Mouse (Mus musculus) neural tube, embryonic 15.5 days (tissue): ENCODE results near the gene Slc16a7. TPM values are rescaled to one million over a fixed set of nuclear protein-coding genes. Genes with fewer than 3 reads are reported as not detected.

Source experiments
- ATAC-seq: fragments of 200-750 bp; cut with Nextera tagmentation; 2 replicates; pipeline ENCODE4 v1.8.0; 2017; ENCODE audit warnings: mild to moderate bottlenecking, moderate TSS enrichment, moderate library complexity; ENCODE audit not compliant: low FRiP score
- H3K27ac ChIP-seq: fragments of 300-500 bp; sonication (generic); replicated peaks from 2 replicates; pipeline ENCODE4 v1.5.1; 2015; ENCODE audit warnings: mild to moderate bottlenecking, inconsistent platforms
- H3K27me3 ChIP-seq: fragments of 300-500 bp; sonication (generic); replicated peaks from 2 replicates; pipeline ENCODE4 v1.6.1; 2015; ENCODE audit warnings: inconsistent platforms
- H3K36me3 ChIP-seq: fragments of 300-500 bp; sonication (generic); 2 replicates; pipeline ENCODE4 v1.6.1; 2015; ENCODE audit warnings: inconsistent platforms
- H3K4me1 ChIP-seq: fragments of 300-500 bp; sonication (generic); 2 replicates; pipeline ENCODE4 v1.6.1; 2015; ENCODE audit warnings: inconsistent platforms
- H3K4me2 ChIP-seq: fragments of 300-500 bp; sonication (generic); 2 replicates; pipeline ENCODE4 v1.6.1; 2015; ENCODE audit warnings: inconsistent platforms, mild to moderate bottlenecking, moderate library complexity
- H3K4me3 ChIP-seq: fragments of 300-500 bp; sonication (generic); replicated peaks from 2 replicates; pipeline ENCODE4 v1.5.1; 2015; ENCODE audit warnings: mild to moderate bottlenecking, inconsistent platforms
- H3K9ac ChIP-seq: fragments of 300-500 bp; sonication (generic); replicated peaks from 2 replicates; pipeline ENCODE4 v1.6.1; 2015; ENCODE audit warnings: mild to moderate bottlenecking, inconsistent platforms
- H3K9me3 ChIP-seq: fragments of 300-500 bp; sonication (generic); replicated peaks from 2 replicates; pipeline ENCODE4 v1.6.1; 2016; ENCODE audit warnings: inconsistent platforms
- WGBS: fragments of 180-500 bp; shearing (Covaris S2); methylation state at CpG from one replicate; pipeline ENCODE4 v1.1.7; 2015; ENCODE audit warnings: mixed read lengths; 5-methylcytosine and 5-hydroxymethylcytosine counted together
- polyA plus RNA-seq: library from polyadenylated mRNA; unstranded; fragments of >200 nt; fragmentation: Nextera tagmentation; extraction: Ambion mirVana; gene quantifications from 2 replicates; pipeline ENCODE4 v1.2.1, GENCODE M21; 2015

The Slc16a7 gene
- polyA plus RNA-seq, 1 experiment from 2014 or later, result 10.0 TPM

GRCm38 (mm10) chr10:125270266-125270665, 119.0 kb downstream of the Slc16a7 start:
- 88% methylated on average over 5 of the region's 5 CpGs for WGBS
- Histone ChIP-seq H3K4me1 (peaks cover 13% of the 10 kb centered on the region; the same call in 1 of the 2 replicates), H3K4me2 (no peak overlapping the region), H3K27ac (no peak overlapping the region), H3K36me3 (no peaks in the 10 kb centered on the region), H3K27me3 (no peaks in the 10 kb centered on the region), H3K4me3 (no peak overlapping the region), H3K9me3 (no peaks in the 10 kb centered on the region), H3K9ac (no peak overlapping the region)
- no peak for ATAC-seq

GRCm38 (mm10) chr10:125266322-125266721, 122.9 kb downstream of the Slc16a7 start:
- Histone ChIP-seq H3K9me3 (no peaks in the 10 kb centered on the region), H3K27ac (no peak overlapping the region), H3K27me3 (no peaks in the 10 kb centered on the region), H3K36me3 (no peaks in the 10 kb centered on the region), H3K9ac (no peak overlapping the region), H3K4me1 (0 out of 2 replicates have a peak, but pooled peaks cover 10% of the 10 kb centered on the region), H3K4me3 (no peak overlapping the region), H3K4me2 (no peak overlapping the region)
- WGBS, result 61% methylated on average over 4 of the region's 4 CpGs
- no peak for ATAC-seq

GRCm38 (mm10) chr10:125265901-125266300, 123.4 kb downstream of the Slc16a7 start:
- Histone ChIP-seq H3K4me3 (no peak overlapping the region), H3K4me2 (no peak overlapping the region), H3K9me3 (no peaks in the 10 kb centered on the region), H3K27ac (no peak overlapping the region), H3K27me3 (no peaks in the 10 kb centered on the region), H3K36me3 (no peaks in the 10 kb centered on the region), H3K9ac (no peak overlapping the region), H3K4me1 (0 out of 2 replicates have a peak, but pooled peaks cover 10% of the 10 kb centered on the region)
- WGBS, result 27% methylated on average over 9 of the region's 9 CpGs
- ATAC-seq, result no peak

- H3K27me3 ChIP-seq, result no peaks in the 10 kb centered on the region
- no peak for ATAC-seq
- WGBS, result 86% methylated on average over 14 of the region's 14 CpGs
These were observed 123.8 kb downstream of the Slc16a7 start for GRCm38 (mm10) chr10:125265467-125265866.

GRCm38 (mm10) chr10:125264938-125265337, 124.3 kb downstream of the Slc16a7 start:
- 0 out of 2 replicates have a peak, but pooled peaks cover 10% of the 10 kb centered on the region for H3K4me1 ChIP-seq
- no peaks in the 10 kb centered on the region for H3K36me3 ChIP-seq
- WGBS, result 64% methylated on average over 4 of the region's 4 CpGs
- H3K27ac ChIP-seq, result no peak overlapping the region
- H3K4me3 ChIP-seq, result no peak overlapping the region
- H3K27me3 ChIP-seq, result no peaks in the 10 kb centered on the region
- no peaks in the 10 kb centered on the region for H3K9me3 ChIP-seq
- H3K4me2 ChIP-seq, result no peak overlapping the region
- ATAC-seq, result no peak
- no peak overlapping the region for H3K9ac ChIP-seq

More at GRCm38 (mm10) chr10:125265467-125265866, 123.8 kb downstream of the Slc16a7 start:
- Histone ChIP-seq H3K36me3 (no peaks in the 10 kb centered on the region), H3K9me3 (no peaks in the 10 kb centered on the region), H3K4me3 (no peak overlapping the region), H3K4me1 (0 out of 2 replicates have a peak, but pooled peaks cover 10% of the 10 kb centered on the region), H3K27ac (no peak overlapping the region), H3K4me2 (no peak overlapping the region), H3K9ac (no peak overlapping the region)

GRCm38 (mm10) chr10:125255904-125256303, 133.4 kb downstream of the Slc16a7 start:
- WGBS, result 92% methylated on average over 4 of the region's 4 CpGs
- no peak for ATAC-seq
- Histone ChIP-seq H3K4me3 (no peak overlapping the region), H3K27ac (no peak overlapping the region), H3K9ac (no peak overlapping the region), H3K27me3 (no peaks in the 10 kb centered on the region), H3K4me2 (no peak overlapping the region), H3K9me3 (no peaks in the 10 kb centered on the region), H3K36me3 (no peaks in the 10 kb centered on the region), H3K4me1 (no peaks in the 10 kb centered on the region)

GRCm38 (mm10) chr10:125214536-125214935, 174.7 kb downstream of the Slc16a7 start:
- Histone ChIP-seq H3K9me3 (no peaks in the 10 kb centered on the region), H3K4me1 (no peaks in the 10 kb centered on the region), H3K27me3 (no peaks in the 10 kb centered on the region), H3K4me3 (no peak overlapping the region), H3K36me3 (no peaks in the 10 kb centered on the region), H3K27ac (no peak overlapping the region), H3K4me2 (no peak overlapping the region), H3K9ac (no peak overlapping the region)
- 48% methylated on average over 2 of the region's 2 CpGs for WGBS
- no peak for ATAC-seq

- no peak for ATAC-seq
- Histone ChIP-seq H3K9ac (no peak overlapping the region), H3K27ac (no peak overlapping the region), H3K4me1 (no peaks in the 10 kb centered on the region), H3K27me3 (no peaks in the 10 kb centered on the region), H3K36me3 (no peaks in the 10 kb centered on the region), H3K9me3 (no peaks in the 10 kb centered on the region), H3K4me3 (no peak overlapping the region), H3K4me2 (no peak overlapping the region)
- 85% methylated on average over 3 of the region's 3 CpGs for WGBS
These were observed 175.5 kb downstream of the Slc16a7 start for GRCm38 (mm10) chr10:125213805-125214204.

- Histone ChIP-seq H3K27me3 (no peaks in the 10 kb centered on the region), H3K4me2 (no peak overlapping the region), H3K27ac (no peak overlapping the region), H3K9ac (no peak overlapping the region), H3K36me3 (no peaks in the 10 kb centered on the region), H3K9me3 (no peaks in the 10 kb centered on the region), H3K4me1 (no peaks in the 10 kb centered on the region), H3K4me3 (no peak overlapping the region)
- ATAC-seq, result no peak
- 79% methylated on average over 5 of the region's 5 CpGs for WGBS
These were observed 201.7 kb downstream of the Slc16a7 start for GRCm38 (mm10) chr10:125187544-125187943.

- 91% methylated on average over 4 of the region's 4 CpGs for WGBS
- H3K4me3 ChIP-seq, result no peak overlapping the region
- H3K27me3 ChIP-seq, result no peaks in the 10 kb centered on the region
These were observed 203.9 kb downstream of the Slc16a7 start for GRCm38 (mm10) chr10:125185387-125185786.

GRCm38 (mm10) chr10:125184146-125184545, 205.1 kb downstream of the Slc16a7 start:
- Histone ChIP-seq H3K27me3 (no peaks in the 10 kb centered on the region), H3K4me3 (no peak overlapping the region), H3K4me1 (no peaks in the 10 kb centered on the region), H3K27ac (no peak overlapping the region), H3K9me3 (no peaks in the 10 kb centered on the region), H3K9ac (no peak overlapping the region), H3K36me3 (no peaks in the 10 kb centered on the region), H3K4me2 (no peak overlapping the region)
- WGBS, result 37% methylated on average over 5 of the region's 5 CpGs
- ATAC-seq, result no peak

More at GRCm38 (mm10) chr10:125185387-125185786, 203.9 kb downstream of the Slc16a7 start:
- H3K4me2 ChIP-seq, result no peak overlapping the region
- no peaks in the 10 kb centered on the region for H3K9me3 ChIP-seq
- H3K27ac ChIP-seq, result no peak overlapping the region
- H3K9ac ChIP-seq, result no peak overlapping the region
- ATAC-seq, result no peak
- H3K4me1 ChIP-seq, result no peaks in the 10 kb centered on the region
- no peaks in the 10 kb centered on the region for H3K36me3 ChIP-seq

GRCm38 (mm10) chr10:125182545-125182944, 206.7 kb downstream of the Slc16a7 start:
- Histone ChIP-seq H3K4me1 (no peaks in the 10 kb centered on the region), H3K4me3 (no peak overlapping the region), H3K4me2 (no peak overlapping the region), H3K36me3 (no peaks in the 10 kb centered on the region), H3K9me3 (no peaks in the 10 kb centered on the region), H3K27ac (no peak overlapping the region), H3K27me3 (no peaks in the 10 kb centered on the region), H3K9ac (no peak overlapping the region)
- WGBS, result 92% methylated on average over 3 of the region's 3 CpGs
- no peak for ATAC-seq

- Histone ChIP-seq H3K27ac (no peak overlapping the region), H3K9me3 (no peaks in the 10 kb centered on the region), H3K4me1 (no peaks in the 10 kb centered on the region), H3K36me3 (no peaks in the 10 kb centered on the region), H3K4me2 (no peak overlapping the region), H3K27me3 (no peaks in the 10 kb centered on the region), H3K9ac (no peak overlapping the region), H3K4me3 (no peak overlapping the region)
- WGBS, result 71% methylated on average over 2 of the region's 2 CpGs
- ATAC-seq, result no peak
These were observed 211.5 kb downstream of the Slc16a7 start for GRCm38 (mm10) chr10:125177782-125178181.
